Mouse (Mus musculus): ENCODE data around the gene Grik5. TPM values are rescaled to one million over a fixed set of nuclear protein-coding genes. Genes with fewer than 3 reads are reported as not detected.
A peak's percentile ranks its signal among the peaks of the same experiment; 100 is the strongest.

Gene Grik5
- polyA plus RNA-seq, 1 experiment from 2014 or later, result 1.7 TPM

DNA sequence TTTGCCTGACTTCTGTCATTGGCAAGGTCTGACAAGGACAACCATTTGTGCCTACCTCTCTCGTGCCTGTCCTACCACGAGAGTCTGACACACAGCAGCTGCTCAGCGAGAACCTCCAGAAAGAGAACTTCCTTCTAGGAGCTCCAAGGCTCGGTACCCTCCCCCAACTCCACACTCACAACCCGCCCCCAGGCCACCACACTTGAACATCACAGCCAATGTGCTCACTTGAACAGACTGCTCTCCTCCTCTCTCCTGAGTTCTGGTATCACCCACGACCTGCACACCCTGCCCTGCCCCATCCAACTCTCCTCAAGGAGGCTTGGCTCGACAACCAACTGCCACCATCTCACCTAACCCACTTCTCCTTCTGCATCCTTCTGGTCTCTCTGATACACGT is 8.2 kb downstream of the Grik5 start:
- peaks cover 7% of the 10 kb centered on the region for H3K36me3 ChIP-seq (ENCODE audit: control insufficient read depth, insufficient read depth, low read length)
- H3K4me2 ChIP-seq (replicated peaks; ENCODE audit: low read depth), result no peak overlapping the region
- H3K9ac ChIP-seq (ENCODE audit: low read length), result no peak overlapping the region
- ATAC-seq (ENCODE audit: low FRiP score, low TSS enrichment) (no peak), DNase-seq (ENCODE audit: low spot score) (no peak)
- H3K4me3 ChIP-seq (ENCODE audit: low read depth, low read length), result no peak overlapping the region
- H3K4me1 ChIP-seq (replicated peaks; ENCODE audit: control insufficient read depth, insufficient read depth), result no peaks in the 10 kb centered on the region
- WGBS, result 74% methylated on average over 8 of the region's 8 CpGs
- no peak overlapping the region for H3K27ac ChIP-seq (replicated peaks)
- no peaks in the 10 kb centered on the region for H3K27me3 ChIP-seq (ENCODE audit: control insufficient read depth, insufficient read depth, low read length)
- TF ChIP-seq CTCF (IDR thresholded peaks at IDR 0.05; ENCODE audit: low read depth), result no peak
- no peak for TF ChIP-seq EP300 (optimal IDR thresholded peaks at IDR 0.05)
- no peaks in the 10 kb centered on the region for H3K9me3 ChIP-seq (ENCODE audit: control insufficient read depth, low read length)

DNA sequence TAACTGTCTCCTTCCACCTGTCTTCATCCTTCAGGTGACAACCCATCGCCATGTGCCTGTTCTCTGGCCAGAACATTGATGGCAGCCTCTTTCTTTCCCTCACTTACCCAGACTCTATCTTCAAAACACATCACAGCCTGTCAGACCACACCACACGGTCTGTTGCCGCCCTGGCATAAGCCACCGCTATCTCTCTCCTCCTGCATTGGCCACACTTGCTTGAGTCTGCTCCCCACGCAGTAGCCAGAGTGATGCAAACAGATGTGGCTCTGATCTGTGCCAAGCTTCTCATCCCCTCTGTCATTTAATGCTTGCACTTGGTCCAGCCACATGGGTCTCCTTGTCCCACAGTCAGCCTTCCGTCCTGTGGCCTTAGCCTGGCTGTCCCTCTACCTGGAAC is 8.8 kb downstream of the Grik5 start:
- 94% methylated on average over 6 of the region's 6 CpGs for WGBS
- Histone ChIP-seq H3K27ac (replicated peaks) (no peak overlapping the region), H3K4me3 (ENCODE audit: low read depth, low read length) (no peak overlapping the region), H3K36me3 (ENCODE audit: control insufficient read depth, insufficient read depth, low read length) (peaks cover 7% of the 10 kb centered on the region), H3K9me3 (ENCODE audit: control insufficient read depth, low read length) (no peaks in the 10 kb centered on the region), H3K4me1 (replicated peaks; ENCODE audit: control insufficient read depth, insufficient read depth) (no peaks in the 10 kb centered on the region), H3K27me3 (ENCODE audit: control insufficient read depth, insufficient read depth, low read length) (no peaks in the 10 kb centered on the region), H3K9ac (ENCODE audit: low read length) (no peak overlapping the region), H3K4me2 (replicated peaks; ENCODE audit: low read depth) (no peak overlapping the region)
- DNase-seq (ENCODE audit: low spot score) (no peak), ATAC-seq (ENCODE audit: low FRiP score, low TSS enrichment) (no peak)
- TF ChIP-seq CTCF (IDR thresholded peaks at IDR 0.05; ENCODE audit: low read depth) (no peak), EP300 (optimal IDR thresholded peaks at IDR 0.05) (no peak)

DNA sequence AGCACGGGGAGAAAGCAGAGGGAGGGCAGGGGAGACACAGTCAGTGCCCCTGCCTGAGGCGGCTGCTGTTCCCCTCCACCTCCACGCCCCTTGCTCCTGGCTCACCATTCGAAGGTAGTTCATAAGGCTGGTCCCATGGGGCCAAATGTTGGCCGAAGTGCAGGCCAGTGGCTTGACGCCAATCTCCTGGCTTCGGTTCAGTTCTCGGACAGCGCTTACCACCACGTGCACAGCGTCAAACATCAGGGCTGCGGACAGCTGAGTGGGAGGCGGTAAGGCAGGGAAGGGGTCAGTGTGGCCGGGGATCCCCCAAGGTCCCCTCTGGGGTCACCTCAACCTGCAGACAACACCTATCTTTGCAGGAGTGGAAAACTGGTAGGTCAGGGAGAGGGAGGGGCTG is 13.3 kb downstream of the Grik5 start:
- TF ChIP-seq CTCF (IDR thresholded peaks at IDR 0.05; ENCODE audit: low read depth) (no peak), EP300 (optimal IDR thresholded peaks at IDR 0.05) (no peak)
- no peak for DNase-seq (ENCODE audit: low spot score)
- no peaks in the 10 kb centered on the region for H3K9me3 ChIP-seq (ENCODE audit: control insufficient read depth, low read length)
- H3K4me3 ChIP-seq (ENCODE audit: low read depth, low read length), result no peak overlapping the region
- WGBS, result 84% methylated on average over 14 of the region's 14 CpGs
- H3K9ac ChIP-seq (ENCODE audit: low read length), result no peak overlapping the region
- ATAC-seq (ENCODE audit: low FRiP score, low TSS enrichment), result no peak
- H3K4me1 ChIP-seq (replicated peaks; ENCODE audit: control insufficient read depth, insufficient read depth), result no peaks in the 10 kb centered on the region
- H3K27me3 ChIP-seq (ENCODE audit: control insufficient read depth, insufficient read depth, low read length), result no peaks in the 10 kb centered on the region
- peaks cover 5% of the 10 kb centered on the region for H3K36me3 ChIP-seq (ENCODE audit: control insufficient read depth, insufficient read depth, low read length)
- H3K4me2 ChIP-seq (replicated peaks; ENCODE audit: low read depth), result no peak overlapping the region
- H3K27ac ChIP-seq (replicated peaks), result no peak overlapping the region

DNA sequence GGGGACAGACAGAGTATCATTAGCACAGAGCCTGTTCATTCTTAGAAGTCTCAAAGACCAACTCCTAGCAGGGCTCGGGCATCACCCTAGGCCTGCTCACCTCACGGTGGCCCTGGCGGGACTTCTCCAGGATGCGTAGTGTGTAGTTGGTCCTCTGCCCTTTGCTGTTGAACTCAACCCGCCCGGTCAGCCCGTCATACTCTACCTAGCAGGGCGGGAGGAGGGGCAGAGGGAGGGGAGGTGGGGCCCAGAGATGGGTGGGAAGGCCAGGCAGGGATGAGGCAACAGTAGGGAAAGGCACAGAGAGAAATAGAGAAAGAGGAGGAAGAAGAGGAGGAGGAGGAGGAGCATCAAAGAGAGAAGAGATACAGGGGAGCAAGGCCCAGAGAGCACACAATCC is 13.8 kb downstream of the Grik5 start:
- DNase-seq (ENCODE audit: low spot score), result no peak
- WGBS, result 84% methylated on average over 8 of the region's 8 CpGs
- no peak overlapping the region for H3K4me2 ChIP-seq (replicated peaks; ENCODE audit: low read depth)
- TF ChIP-seq CTCF (IDR thresholded peaks at IDR 0.05; ENCODE audit: low read depth), result no peak
- no peak for TF ChIP-seq EP300 (optimal IDR thresholded peaks at IDR 0.05)
- H3K9ac ChIP-seq (ENCODE audit: low read length), result no peak overlapping the region
- no peaks in the 10 kb centered on the region for H3K4me1 ChIP-seq (replicated peaks; ENCODE audit: control insufficient read depth, insufficient read depth)
- ATAC-seq (ENCODE audit: low FRiP score, low TSS enrichment), result 0 out of 2 replicates have a peak, but pooled peaks have one; percentile 19
- H3K9me3 ChIP-seq (ENCODE audit: control insufficient read depth, low read length), result no peaks in the 10 kb centered on the region
- H3K4me3 ChIP-seq (ENCODE audit: low read depth, low read length), result no peak overlapping the region
- H3K27me3 ChIP-seq (ENCODE audit: control insufficient read depth, insufficient read depth, low read length), result no peaks in the 10 kb centered on the region
- H3K27ac ChIP-seq (replicated peaks), result no peak overlapping the region
- peaks cover 5% of the 10 kb centered on the region for H3K36me3 ChIP-seq (ENCODE audit: control insufficient read depth, insufficient read depth, low read length)

DNA sequence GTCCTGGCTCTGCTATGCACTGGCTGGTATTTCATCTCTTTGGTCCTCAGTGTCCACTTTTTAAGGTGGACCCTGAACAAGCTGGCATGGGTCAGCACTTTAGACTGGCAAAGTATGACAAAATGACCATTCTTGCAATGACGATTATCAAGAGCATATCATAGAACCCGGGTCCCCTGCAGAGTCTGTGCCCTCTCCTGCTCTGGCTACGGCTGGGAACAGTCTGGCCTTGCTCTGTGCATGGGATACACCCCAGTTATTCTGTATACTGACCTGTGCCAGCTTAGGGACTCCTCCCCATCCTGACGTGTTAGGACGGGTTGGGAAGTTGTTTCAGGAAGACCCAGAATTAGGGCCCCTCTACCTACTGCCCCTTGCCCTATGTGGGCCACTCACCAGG is 14.3 kb downstream of the Grik5 start:
- Histone ChIP-seq H3K9ac (ENCODE audit: low read length) (no peak overlapping the region), H3K4me1 (replicated peaks; ENCODE audit: control insufficient read depth, insufficient read depth) (no peaks in the 10 kb centered on the region), H3K27me3 (ENCODE audit: control insufficient read depth, insufficient read depth, low read length) (no peaks in the 10 kb centered on the region), H3K9me3 (ENCODE audit: control insufficient read depth, low read length) (no peaks in the 10 kb centered on the region), H3K4me2 (replicated peaks; ENCODE audit: low read depth) (no peak overlapping the region), H3K27ac (replicated peaks) (no peak overlapping the region), H3K36me3 (ENCODE audit: control insufficient read depth, insufficient read depth, low read length) (peaks cover 5% of the 10 kb centered on the region), H3K4me3 (ENCODE audit: low read depth, low read length) (no peak overlapping the region)
- DNase-seq (ENCODE audit: low spot score) (no peak), ATAC-seq (ENCODE audit: low FRiP score, low TSS enrichment) (no peak)
- no peak for TF ChIP-seq EP300 (optimal IDR thresholded peaks at IDR 0.05)
- TF ChIP-seq CTCF (IDR thresholded peaks at IDR 0.05; ENCODE audit: low read depth), result no peak
- WGBS, result 90% methylated on average over 5 of the region's 5 CpGs

DNA sequence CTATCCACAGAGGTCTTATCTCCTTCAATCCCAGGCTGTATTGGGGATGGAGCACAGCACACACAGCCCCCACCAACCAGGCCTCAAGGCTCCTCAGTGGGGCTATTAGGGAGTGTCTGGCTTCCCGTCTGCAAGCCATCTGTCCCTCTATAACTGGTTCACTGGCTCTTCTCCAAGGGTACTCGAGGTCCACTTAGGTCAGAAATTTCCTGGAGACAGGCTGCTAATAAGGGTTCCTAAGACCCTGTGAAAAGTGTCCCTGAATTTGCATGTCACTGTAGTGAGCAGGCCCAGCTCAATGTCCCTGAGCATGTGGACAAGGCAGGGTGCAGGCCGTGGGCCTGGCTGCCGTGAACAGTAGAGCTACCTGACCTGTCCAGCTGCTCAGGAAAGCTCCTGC is 15.2 kb downstream of the Grik5 start:
- DNase-seq (ENCODE audit: low spot score) (no peak), ATAC-seq (ENCODE audit: low FRiP score, low TSS enrichment) (no peak)
- H3K4me2 ChIP-seq (replicated peaks; ENCODE audit: low read depth), result no peak overlapping the region
- 61% methylated on average over 4 of the region's 4 CpGs for WGBS
- TF ChIP-seq CTCF (IDR thresholded peaks at IDR 0.05; ENCODE audit: low read depth) (no peak), EP300 (optimal IDR thresholded peaks at IDR 0.05) (no peak)
- no peak overlapping the region for H3K9ac ChIP-seq (ENCODE audit: low read length)
- no peak overlapping the region for H3K4me3 ChIP-seq (ENCODE audit: low read depth, low read length)
- no peak overlapping the region for H3K27ac ChIP-seq (replicated peaks)
- H3K4me1 ChIP-seq (replicated peaks; ENCODE audit: control insufficient read depth, insufficient read depth), result no peaks in the 10 kb centered on the region
- no peaks in the 10 kb centered on the region for H3K9me3 ChIP-seq (ENCODE audit: control insufficient read depth, low read length)
- peaks cover 5% of the 10 kb centered on the region for H3K36me3 ChIP-seq (ENCODE audit: control insufficient read depth, insufficient read depth, low read length)
- H3K27me3 ChIP-seq (ENCODE audit: control insufficient read depth, insufficient read depth, low read length), result no peaks in the 10 kb centered on the region
